Mouse (Mus musculus) left cerebral cortex, adult 2 months (tissue): Measurements from ENCODE around the gene Adam15. TPM values are rescaled to one million over a fixed set of nuclear protein-coding genes. Genes with fewer than 3 reads are reported as not detected.
A peak's percentile ranks its signal among the peaks of the same experiment; 100 is the strongest.

Experiments used
- DNase-seq, 2 experiments: peaks; one replicate each; pipeline ENCODE4 v3.0.0; 2021 to 2022; ENCODE audit warnings: low spot score in 2 of 2, mixed read lengths in 1 of 2; ENCODE audit errors: extremely low spot score in 1 of 2
- H3K27ac ChIP-seq: fragments of 200-600 bp; 2 replicates; pipeline ENCODE4 v1.8.1; 2022
- H3K4me3 ChIP-seq: fragments of 200-600 bp; 2 replicates; pipeline ENCODE4 v1.8.1; 2022
- CTCF ChIP-seq: fragments of 200-600 bp; IDR thresholded peaks from 2 replicates; pipeline ENCODE4 v1.8.1; 2022; ENCODE audit warnings: antibody characterized with exemption, mild to moderate bottlenecking, moderate library complexity
- intact Hi-C: fragments of 180-260 bp; cut with DNase I; formaldehyde crosslinking; loops from one replicate; pipeline ENCODE4 v1.15.1; 2025
- total RNA-seq, 2 experiments: library from RNA; stranded (reverse); gene quantifications; 2 replicates each; pipeline ENCODE4 v1.2.3; 2021

Adam15 gene
- total RNA-seq, 2 experiments from 2014 or later, result 106 to 115 TPM

- intact Hi-C loops, result no loop called here
- DNase-seq, result no peak
- no peak for TF ChIP-seq CTCF
- Histone ChIP-seq H3K27ac (no peak within 1 kb of the TSS), H3K4me3 (no peak within 1 kb of the TSS)
Observed at GRCm38 (mm10) chr3:89365153-89365485, 15.3 kb upstream of the Adam15 start, which contains the start of gene Dcst1. Gene Dcst1, minus strand, starts transcription at chr3:89365253.

- no peak for DNase-seq
- H3K27ac ChIP-seq, result no peak overlapping the region
- TF ChIP-seq CTCF, result no peak
Observed at GRCm38 (mm10) chr3:89364631-89365030, 14.8 kb upstream of the Adam15 start.

GRCm38 (mm10) chr3:89361675-89362074 is 11.9 kb upstream of the Adam15 start, which contains the start of gene Dcst2:
Gene Dcst2, plus strand, starts transcription at chr3:89361975.
- Histone ChIP-seq H3K4me3 (no peak within 1 kb of the TSS), H3K27ac (no peak within 1 kb of the TSS)
- intact Hi-C loops, result no loop called here
- no peak for DNase-seq
- TF ChIP-seq CTCF, result no peak

More at GRCm38 (mm10) chr3:89364631-89365030, 14.8 kb upstream of the Adam15 start:
- intact Hi-C loops, result no loop called here
- H3K4me3 ChIP-seq, result no peak overlapping the region

- no peak overlapping the region for H3K27ac ChIP-seq
- H3K4me3 ChIP-seq, result no peak overlapping the region
- no peak for DNase-seq
- TF ChIP-seq CTCF, result no peak
- intact Hi-C loops, result no loop called here
Observed at GRCm38 (mm10) chr3:89360237-89360636, 10.4 kb upstream of the Adam15 start.

- intact Hi-C loops, result no loop called here
- TF ChIP-seq CTCF, result no peak
Observed at GRCm38 (mm10) chr3:89359630-89360029, 9.8 kb upstream of the Adam15 start.

GRCm38 (mm10) chr3:89356029-89356428 is 6.2 kb upstream of the Adam15 start:
- Histone ChIP-seq H3K27ac (no peak overlapping the region), H3K4me3 (no peak overlapping the region)
- DNase-seq, result no peak
- no peak for TF ChIP-seq CTCF
- intact Hi-C loops, result no loop called here

More at GRCm38 (mm10) chr3:89359630-89360029, 9.8 kb upstream of the Adam15 start:
- Histone ChIP-seq H3K27ac (no peak overlapping the region), H3K4me3 (no peak overlapping the region)
- no peak for DNase-seq

GRCm38 (mm10) chr3:89355512-89355902 is 5.7 kb upstream of the Adam15 start:
- no peak for TF ChIP-seq CTCF
- Histone ChIP-seq H3K27ac (no peak overlapping the region), H3K4me3 (no peak overlapping the region)
- intact Hi-C loops, result loop anchor here (2.0 kb wide), 1 partner anchor 39 kb away; no protein-coding TSS in a partner anchor
- DNase-seq, result no peak

- intact Hi-C loops, result loop anchor here (2.0 kb wide), 1 partner anchor 38 kb away; no protein-coding TSS in a partner anchor
- H3K27ac ChIP-seq, result no peak overlapping the region
- TF ChIP-seq CTCF, result peak; percentile 99
- peak; percentile 83 to 92 for DNase-seq
- no peak overlapping the region for H3K4me3 ChIP-seq
Observed at GRCm38 (mm10) chr3:89354816-89355511, 5.2 kb upstream of the Adam15 start.

- no peak for DNase-seq
- intact Hi-C loops, result no loop called here
- Histone ChIP-seq H3K27ac (no peak overlapping the region), H3K4me3 (no peak overlapping the region)
- TF ChIP-seq CTCF, result no peak
Observed at GRCm38 (mm10) chr3:89351271-89351670, 1.5 kb upstream of the Adam15 start.

- no peak for TF ChIP-seq CTCF
- DNase-seq, result peak in 1 of 2 experiments; percentile 27
- H3K27ac ChIP-seq, result peak overlapping the region; percentile 95
- peak overlapping the region; percentile 80 for H3K4me3 ChIP-seq
- intact Hi-C loops, result loop anchor here (10.0 kb wide), 1 partner anchor 136 kb away; no protein-coding TSS in a partner anchor
Observed at GRCm38 (mm10) chr3:89348911-89349868, 606 bp downstream of the Adam15 start.

- no peak overlapping the region; the same call in 1 of the 2 replicates for H3K4me3 ChIP-seq
- no peak for TF ChIP-seq CTCF
- intact Hi-C loops, result loop anchor here (10.0 kb wide), 1 partner anchor 137 kb away; no protein-coding TSS in a partner anchor
- no peak overlapping the region; the same call in 1 of the 2 replicates for H3K27ac ChIP-seq
- no peak for DNase-seq
Observed at GRCm38 (mm10) chr3:89347916-89348315, 1.9 kb downstream of the Adam15 start.
